Mouse (Mus musculus) erythroblast, embryonic 14.5 days (primary cell): ENCODE measurements around the gene Ercc6. TPM values are rescaled to one million over a fixed set of nuclear protein-coding genes. Genes with fewer than 3 reads are reported as not detected.

Source experiments
- H3K27me3 ChIP-seq: 2 replicates; pipeline ENCODE4 v1.6.1; 2012; ENCODE audit warnings: inconsistent platforms; ENCODE audit not compliant: control insufficient read depth
- H3K36me3 ChIP-seq: 2 replicates; pipeline ENCODE4 v1.6.1; 2012; ENCODE audit warnings: mild to moderate bottlenecking, inconsistent platforms; ENCODE audit not compliant: control insufficient read depth
- H3K4me1 ChIP-seq: 2 replicates; pipeline ENCODE4 v1.6.1; 2012; ENCODE audit warnings: inconsistent platforms; ENCODE audit not compliant: control insufficient read depth
- H3K4me3 ChIP-seq: replicated peaks from 2 replicates; pipeline ENCODE3; 2012; ENCODE audit warnings: moderate library complexity, mild to moderate bottlenecking, inconsistent platforms
- H3K9me3 ChIP-seq: 2 replicates; pipeline ENCODE4 v1.6.1; 2012; ENCODE audit warnings: low read length, inconsistent platforms, mixed read lengths; ENCODE audit not compliant: control insufficient read depth
- GATA1 ChIP-seq: IDR thresholded peaks from 2 replicates; pipeline ENCODE4 v1.6.1; 2012; ENCODE audit warnings: low read length, inconsistent platforms, mixed read lengths
- TAL1 ChIP-seq: IDR thresholded peaks from 3 replicates; pipeline ENCODE4 v1.6.1; 2012; ENCODE audit warnings: low read length, inconsistent platforms, mixed read lengths
- polyA plus RNA-seq: library from polyadenylated mRNA; stranded (reverse); fragments of >175 nt; gene quantifications from 2 replicates; pipeline ENCODE4 v1.2.3, GENCODE M21; 2012

Ercc6 gene
- polyA plus RNA-seq, 1 experiment: 0.06 TPM

DNA sequence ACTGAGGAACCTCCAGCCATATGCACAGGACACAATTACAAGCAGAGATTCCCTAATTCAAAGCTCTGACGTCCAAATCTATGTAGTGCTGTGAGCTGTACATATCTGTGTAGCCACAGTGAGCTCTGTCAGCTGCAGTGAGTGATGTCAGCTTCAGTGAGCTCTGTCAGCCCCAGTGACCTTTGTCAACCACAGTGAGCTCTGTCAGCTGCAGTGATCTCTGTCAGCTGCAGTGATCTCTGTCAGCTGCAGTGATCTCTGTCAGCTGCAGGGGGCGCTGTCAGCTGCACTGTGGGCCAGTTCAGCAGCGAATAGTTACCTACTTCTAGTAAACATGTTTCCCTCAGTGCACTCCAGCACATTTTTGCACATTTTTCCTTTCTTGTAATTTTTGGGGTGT is 96.1 kb downstream of the Ercc6 start:
- TF ChIP-seq GATA1 (no peak), TAL1 (no peak)
- H3K36me3 ChIP-seq: no peaks in the 10 kb centered on the region
- H3K4me3 ChIP-seq: no peak overlapping the region
- H3K9me3 ChIP-seq: no peaks in the 10 kb centered on the region
- no peaks in the 10 kb centered on the region for H3K4me1 ChIP-seq
- H3K27me3 ChIP-seq: no peaks in the 10 kb centered on the region

GRCm38 (mm10) chr14:32617253-32617652 is 103.9 kb downstream of the Ercc6 start:
- H3K27me3 ChIP-seq: no peaks in the 10 kb centered on the region
- no peaks in the 10 kb centered on the region for H3K9me3 ChIP-seq
- no peaks in the 10 kb centered on the region for H3K36me3 ChIP-seq
- no peak overlapping the region for H3K4me3 ChIP-seq
- H3K4me1 ChIP-seq: no peaks in the 10 kb centered on the region
- TF ChIP-seq TAL1 (no peak), GATA1 (no peak)

GRCm38 (mm10) chr14:32624245-32624644 is 110.9 kb downstream of the Ercc6 start:
- no peak for TF ChIP-seq GATA1
- no peak for TF ChIP-seq TAL1
- Histone ChIP-seq H3K36me3 (no peaks in the 10 kb centered on the region), H3K4me3 (no peak overlapping the region), H3K27me3 (no peaks in the 10 kb centered on the region), H3K9me3 (no peaks in the 10 kb centered on the region), H3K4me1 (no peaks in the 10 kb centered on the region)

- H3K4me3 ChIP-seq: no peak overlapping the region
Measured at GRCm38 (mm10) chr14:32624811-32625210, 111.5 kb downstream of the Ercc6 start.

DNA sequence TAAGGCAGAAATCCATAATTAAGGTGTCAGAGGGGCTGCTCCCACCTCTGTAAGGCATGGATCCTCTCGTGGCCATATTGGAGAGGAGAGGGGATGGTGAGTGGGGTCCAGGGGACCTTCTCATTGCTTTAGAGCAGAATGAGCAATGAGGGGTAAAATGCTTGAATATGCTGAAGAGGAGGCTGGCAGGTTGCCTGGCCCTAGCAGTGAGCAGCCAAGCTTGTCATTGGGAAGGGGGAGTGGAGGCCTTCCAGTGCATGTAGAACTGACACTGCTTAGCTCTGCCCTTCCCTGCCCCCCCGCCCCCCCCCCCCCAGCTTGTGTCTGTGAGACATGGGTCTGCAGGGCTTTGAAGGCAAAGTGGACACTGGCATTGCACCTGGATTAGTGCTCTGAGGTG is 114.0 kb downstream of the Ercc6 start:
- Histone ChIP-seq H3K27me3 (no peaks in the 10 kb centered on the region), H3K36me3 (no peaks in the 10 kb centered on the region), H3K4me1 (no peaks in the 10 kb centered on the region), H3K9me3 (no peaks in the 10 kb centered on the region), H3K4me3 (no peak overlapping the region)
- no peak for TF ChIP-seq TAL1
- TF ChIP-seq GATA1: no peak

More at GRCm38 (mm10) chr14:32624811-32625210, 111.5 kb downstream of the Ercc6 start:
- Histone ChIP-seq H3K36me3 (no peaks in the 10 kb centered on the region), H3K27me3 (no peaks in the 10 kb centered on the region), H3K4me1 (no peaks in the 10 kb centered on the region), H3K9me3 (no peaks in the 10 kb centered on the region)
- TF ChIP-seq GATA1 (no peak), TAL1 (no peak)

DNA sequence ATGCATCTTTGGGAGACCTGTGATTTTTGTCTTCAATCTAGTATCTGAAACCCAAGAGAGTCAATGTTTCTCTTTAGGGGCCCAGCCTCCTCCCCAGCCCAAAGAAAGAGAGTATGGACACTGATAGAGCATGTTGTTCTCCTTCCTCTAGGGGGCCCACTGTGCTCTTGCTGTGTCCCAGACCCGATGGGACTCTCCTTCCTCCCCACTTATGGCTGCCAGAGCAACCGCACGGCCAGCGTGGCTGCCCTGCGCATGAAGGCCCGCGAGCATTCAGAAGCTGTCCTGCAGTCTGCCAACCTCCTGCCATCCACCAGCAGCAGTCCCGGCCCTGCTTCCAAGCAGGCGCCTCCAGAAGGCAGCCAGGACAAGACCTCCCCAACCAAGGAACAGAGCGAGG is 115.3 kb downstream of the Ercc6 start:
- no peak overlapping the region for H3K4me3 ChIP-seq
- H3K4me1 ChIP-seq: no peaks in the 10 kb centered on the region
- no peak for TF ChIP-seq GATA1
- no peak for TF ChIP-seq TAL1
- H3K36me3 ChIP-seq: no peaks in the 10 kb centered on the region
- no peaks in the 10 kb centered on the region for H3K27me3 ChIP-seq
- no peaks in the 10 kb centered on the region for H3K9me3 ChIP-seq

Other genes with a start within 250 kb of the Ercc6 start
- not detected in 2 replicates for gene Ogdhl, start 191.5 kb upstream of the Ercc6 start, polyA plus RNA-seq
- not detected in 2 replicates for gene 1700024G13Rik, start 125.1 kb upstream of the Ercc6 start, polyA plus RNA-seq
- gene Slc18a3, start 48.7 kb upstream of the Ercc6 start, polyA plus RNA-seq: 0.04 TPM in 1 of 2 replicates, not detected in the other
- gene Chat, start 47.5 kb upstream of the Ercc6 start, polyA plus RNA-seq: not detected in 2 replicates
- not detected in 2 replicates for gene Prrxl1, start 85.9 kb downstream of the Ercc6 start, polyA plus RNA-seq
- gene 3425401B19Rik, start 171.8 kb downstream of the Ercc6 start, polyA plus RNA-seq: not detected in 2 replicates